In genomic region chr9:60687415-60687814, GRCm38 (mm10) we compare ENCODE assay signal across 8 mouse cellular contexts. TPM values are rescaled to one million over a fixed set of nuclear protein-coding genes. Genes with fewer than 3 reads are reported as not detected.
A peak's percentile ranks its signal among the peaks of the same experiment; 100 is the strongest.
DNase-seq lines count a peak whose midpoint lies in the region; ATAC-seq and TF ChIP-seq lines count a peak whose summit lies in the region.

No protein-coding gene starts in this region.

- H3K4me2 ChIP-seq in hindbrain, postnatal 0 days (ENCODE audit: low read depth, low read length) = peak overlapping the region; percentile 66

- no peaks in the 10 kb centered on the region for H3K9me3 ChIP-seq in hindbrain, postnatal 0 days (ENCODE audit: low read length)
- peaks cover 15% of the 10 kb centered on the region for H3K9me3 ChIP-seq in megakaryocyte, embryonic 14.5 days

- peaks cover 16% of the 10 kb centered on the region for H3K36me3 ChIP-seq in hindbrain, postnatal 0 days (ENCODE audit: insufficient read depth, low read length)
- no peaks in the 10 kb centered on the region for H3K36me3 ChIP-seq in megakaryocyte, embryonic 14.5 days (replicated peaks; ENCODE audit: low read length)

- peak; percentile 32; the same call in 1 of the 2 replicates for TF ChIP-seq CTCF in brain, embryonic 14.5 days (IDR thresholded peaks at IDR 0.05; ENCODE audit: borderline replicate concordance, extremely low read depth, insufficient read depth, insufficient read length)
- peak; percentile 57 for TF ChIP-seq CTCF in hindbrain, postnatal 0 days (IDR thresholded peaks at IDR 0.05; ENCODE audit: low read depth)

- peak; percentile 13 for DNase-seq in gastrocnemius, postnatal 25 days
- no peak for DNase-seq in gastrocnemius, postnatal 4 days (ENCODE audit: low spot score in 2 of 2)
- DNase-seq in 3T3-L1 (ENCODE audit: low read depth, low spot score) = peak; percentile 74
- peak; percentile 85 for DNase-seq in brain, embryonic 14.5 days (ENCODE audit: low read depth)
- DNase-seq in hindbrain, postnatal 0 days (ENCODE audit: low spot score) = peak; percentile 69
- no peak for DNase-seq in layer of hippocampus, adult 9-10 months (ENCODE audit: low spot score)

- ATAC-seq in hindbrain, postnatal 0 days = peak; percentile 73
- no peak for ATAC-seq in activated CD4-positive, CD25-positive, alpha-beta regulatory T cell, adult 4 months

- H3K9ac ChIP-seq in hindbrain, postnatal 0 days (replicated peaks; ENCODE audit: low read length) = peak overlapping the region; percentile 68

- peak overlapping the region; percentile 65 for H3K4me3 ChIP-seq in hindbrain, postnatal 0 days (ENCODE audit: low read length)
- peak overlapping the region; percentile 90 for H3K4me3 ChIP-seq in megakaryocyte, embryonic 14.5 days (replicated peaks)

- peak overlapping the region; percentile 93 for H3K27ac ChIP-seq in hindbrain, postnatal 0 days

- no peaks in the 10 kb centered on the region for H3K27me3 ChIP-seq in hindbrain, postnatal 0 days (ENCODE audit: insufficient read depth, low read length)
- no peaks in the 10 kb centered on the region for H3K27me3 ChIP-seq in megakaryocyte, embryonic 14.5 days (replicated peaks)

- TF ChIP-seq POLR2A in brain, embryonic 14.5 days (IDR thresholded peaks at IDR 0.05; ENCODE audit: borderline replicate concordance, extremely low read depth, insufficient read depth, insufficient read length, poor library complexity, severe bottlenecking) = no peak

- H3K4me1 ChIP-seq in hindbrain, postnatal 0 days (ENCODE audit: insufficient read depth, low read length) = no peaks in the 10 kb centered on the region
- H3K4me1 ChIP-seq in megakaryocyte, embryonic 14.5 days = peaks cover 15% of the 10 kb centered on the region

- WGBS in hindbrain, postnatal 0 days = 2% methylated on average over 7 of the region's 7 CpGs

RNA-seq across cellular contexts. Expression of gene Lrrc49, which starts 0.5 kb away (rescaled TPM):
- 1 to 10 TPM; 2.1 to 3.0 TPM for total RNA-seq in gastrocnemius, postnatal 25 days (2021)
- 10 to 100 TPM in 1 of 2 experiments, 1 to 10 TPM in 1; 9.4 to 10.2 TPM for total RNA-seq in gastrocnemius, postnatal 4 days (2021)
- 63.1 and 72.4 TPM in 2 replicates for polyA plus RNA-seq in brain, embryonic 14.5 days (2012; rRNA removed)
- total RNA-seq in hindbrain, postnatal 0 days (2014; rRNA removed) = 48.6 and 50.0 TPM in 2 replicates
- polyA plus RNA-seq in hindbrain, postnatal 0 days (2015; fragmentation: Nextera tagmentation; extraction: Ambion mirVana) = 71.1 and 71.9 TPM in 2 replicates
- 0.54 and 2.3 TPM in 2 replicates for polyA plus RNA-seq in megakaryocyte, embryonic 14.5 days (2012; ENCODE audit: insufficient read depth, low replicate concordance)
- 1 to 10 TPM in 1 of 2 experiments, under 1 TPM in 1; 0.96 to 1.6 TPM for polyA plus RNA-seq in activated CD4-positive, CD25-positive, alpha-beta regulatory T cell, adult 4 months (2017; shearing (Covaris generic))

RNA-seq across cellular contexts. Expression of gene Larp6, which starts 25.4 kb away (rescaled TPM):
- 1 to 10 TPM in 1 of 2 experiments, under 1 TPM in 1; 0.83 to 1.0 TPM for total RNA-seq in gastrocnemius, postnatal 25 days (2021)
- 1 to 10 TPM; 2.4 to 2.9 TPM for total RNA-seq in gastrocnemius, postnatal 4 days (2021)
- polyA plus RNA-seq in brain, embryonic 14.5 days (2012; rRNA removed) = 9.8 and 14.2 TPM in 2 replicates
- total RNA-seq in hindbrain, postnatal 0 days (2014; rRNA removed) = 33.4 and 38.2 TPM in 2 replicates
- polyA plus RNA-seq in hindbrain, postnatal 0 days (2015; fragmentation: Nextera tagmentation; extraction: Ambion mirVana) = 23.8 and 26.0 TPM in 2 replicates
- polyA plus RNA-seq in megakaryocyte, embryonic 14.5 days (2012; ENCODE audit: insufficient read depth, low replicate concordance) = not detected in 2 replicates
- polyA plus RNA-seq in activated CD4-positive, CD25-positive, alpha-beta regulatory T cell, adult 4 months (2017; shearing (Covaris generic)) = not detected

Comparison
In these comparisons a context has a peak if more than half of its experiments do, and no peak if none do; other contexts are left out.
1. DNase-seq: peak in gastrocnemius, postnatal 25 days (single experiment), 3T3-L1 (single experiment), brain, embryonic 14.5 days (single experiment) and hindbrain, postnatal 0 days (single experiment); none in gastrocnemius, postnatal 4 days (0 of 2) and layer of hippocampus, adult 9-10 months (single experiment).
2. RNA of gene Lrrc49, which starts 0.5 kb away (polyA plus RNA-seq): 63.1 to 72.4 TPM in brain, embryonic 14.5 days and 71.1 to 71.9 TPM in hindbrain, postnatal 0 days; 0.96 to 1.6 TPM in activated CD4-positive, CD25-positive, alpha-beta regulatory T cell, adult 4 months and 0.54 to 2.3 TPM in megakaryocyte, embryonic 14.5 days; every median in the first group is over 10 times any median in the second.